Mouse (Mus musculus): ENCODE measurements around the gene Gm16513. TPM values are rescaled to one million over a fixed set of nuclear protein-coding genes. Genes with fewer than 3 reads are reported as not detected.
"Not testable (repeated sequence)": the region's sequence is repeated elsewhere in the genome, so short reads cannot be mapped to it uniquely, and the experiment has no call there.

The Gm16513 gene
- polyA plus RNA-seq (2014; fragmentation: Nextera tagmentation; extraction: Ambion mirVana), result not detected in 2 replicates

GRCm38 (mm10) chr5:95182324-95182723 is at the start of gene Gm16513:
Gene Gm16513 (plus strand): TSS chr5:95182624.
- H3K27ac ChIP-seq (replicated peaks; ENCODE audit: low read depth, low read length); H3K4me2 ChIP-seq (ENCODE audit: low read depth, severe bottlenecking); H3K27me3 ChIP-seq (ENCODE audit: control insufficient read depth, insufficient read depth, low read length); DNase-seq (ENCODE audit: low spot score); ATAC-seq (ENCODE audit: insufficient number of reproducible peaks, low FRiP score, low TSS enrichment, low read depth); H3K9me3 ChIP-seq (ENCODE audit: control insufficient read depth, low read length); H3K36me3 ChIP-seq (ENCODE audit: control insufficient read depth, insufficient read depth, low read length); H3K4me1 ChIP-seq (ENCODE audit: control insufficient read depth, insufficient read depth, low read length); H3K4me3 ChIP-seq (ENCODE audit: low read depth, low read length); H3K9ac ChIP-seq (ENCODE audit: low read length): not testable (repeated sequence)
- no CpG with 5 or more reads among the region's 1 CpGs for WGBS

Other genes with a start within 250 kb of the Gm16513 start
- not detected in 2 replicates for gene Gm6367, start 194.0 kb upstream of the Gm16513 start, polyA plus RNA-seq (2014; fragmentation: Nextera tagmentation; extraction: Ambion mirVana)
- gene Gm7942, start 75.7 kb upstream of the Gm16513 start, polyA plus RNA-seq (2014; fragmentation: Nextera tagmentation; extraction: Ambion mirVana), result not detected in 2 replicates
- not detected in 2 replicates for gene Gm10424, start 90.1 kb downstream of the Gm16513 start, polyA plus RNA-seq (2014; fragmentation: Nextera tagmentation; extraction: Ambion mirVana)
- gene Gm3259, start 123.3 kb downstream of the Gm16513 start, polyA plus RNA-seq (2014; fragmentation: Nextera tagmentation; extraction: Ambion mirVana), result not detected in 2 replicates